Mouse (Mus musculus) embryonic facial prominence, embryonic 11.5 days (tissue): ENCODE results near the gene Map3k9. TPM values are rescaled to one million over a fixed set of nuclear protein-coding genes. Genes with fewer than 3 reads are reported as not detected.

ENCODE experiments used
- ATAC-seq: fragments of 200-750 bp; cut with Nextera tagmentation; replicated peaks from 2 replicates; pipeline ENCODE4 v1.8.0; 2017; ENCODE audit warnings: low read depth; ENCODE audit not compliant: insufficient number of reproducible peaks, low FRiP score, low TSS enrichment
- DNase-seq: peaks from one replicate; pipeline ENCODE4 v3.0.0-alpha.2; 2015; ENCODE audit warnings: low spot score
- H3K27ac ChIP-seq: fragments of 300-500 bp; sonication (generic); replicated peaks from 2 replicates; pipeline ENCODE4 v1.5.1; 2014; ENCODE audit warnings: mild to moderate bottlenecking, low read depth, low read length, control low read depth
- H3K27me3 ChIP-seq: fragments of 300-500 bp; sonication (generic); 2 replicates; pipeline ENCODE4 v1.6.1; 2014; ENCODE audit warnings: mild to moderate bottlenecking, low read length, moderate library complexity, mixed read lengths; ENCODE audit not compliant: control insufficient read depth, insufficient read depth
- H3K36me3 ChIP-seq: fragments of 300-500 bp; sonication (generic); replicated peaks from 2 replicates; pipeline ENCODE4 v1.6.1; 2014; ENCODE audit warnings: low read depth, mild to moderate bottlenecking, low read length, moderate library complexity, mixed read lengths; ENCODE audit not compliant: control insufficient read depth, insufficient read depth
- H3K4me1 ChIP-seq: fragments of 300-500 bp; sonication (generic); 2 replicates; pipeline ENCODE4 v1.6.1; 2014; ENCODE audit warnings: low read length, mixed read lengths; ENCODE audit not compliant: control insufficient read depth, insufficient read depth
- H3K4me2 ChIP-seq: fragments of 300-500 bp; sonication (generic); 2 replicates; pipeline ENCODE4 v1.6.1; 2014; ENCODE audit warnings: low read depth, mild to moderate bottlenecking, control low read depth, low read length, moderate library complexity
- H3K4me3 ChIP-seq: fragments of 300-500 bp; sonication (generic); 2 replicates; pipeline ENCODE4 v1.5.1; 2014; ENCODE audit warnings: low read depth, low read length, control low read depth
- H3K9ac ChIP-seq: fragments of 300-500 bp; sonication (generic); replicated peaks from 2 replicates; pipeline ENCODE4 v1.6.1; 2014; ENCODE audit warnings: mild to moderate bottlenecking, control low read depth, low read length
- H3K9me3 ChIP-seq: fragments of 300-500 bp; sonication (generic); replicated peaks from 2 replicates; pipeline ENCODE4 v1.6.1; 2016; ENCODE audit warnings: mild to moderate bottlenecking, low read length, inconsistent platforms, mixed read lengths; ENCODE audit not compliant: control insufficient read depth
- WGBS: fragments of 180-500 bp; shearing (Covaris S2); extraction: QIAGEN DNeasy Blood & Tissue Kit; methylation state at CpG from one replicate; pipeline ENCODE4 v1.1.7; 2014; 5-methylcytosine and 5-hydroxymethylcytosine counted together
- polyA plus RNA-seq: library from polyadenylated mRNA; unstranded; fragments of >200 nt; fragmentation: Nextera tagmentation; extraction: Ambion mirVana; gene quantifications from 2 replicates; pipeline ENCODE4 v1.2.1, GENCODE M21; 2014

Map3k9 gene
- 1.3 and 1.4 TPM in 2 replicates for polyA plus RNA-seq

DNA sequence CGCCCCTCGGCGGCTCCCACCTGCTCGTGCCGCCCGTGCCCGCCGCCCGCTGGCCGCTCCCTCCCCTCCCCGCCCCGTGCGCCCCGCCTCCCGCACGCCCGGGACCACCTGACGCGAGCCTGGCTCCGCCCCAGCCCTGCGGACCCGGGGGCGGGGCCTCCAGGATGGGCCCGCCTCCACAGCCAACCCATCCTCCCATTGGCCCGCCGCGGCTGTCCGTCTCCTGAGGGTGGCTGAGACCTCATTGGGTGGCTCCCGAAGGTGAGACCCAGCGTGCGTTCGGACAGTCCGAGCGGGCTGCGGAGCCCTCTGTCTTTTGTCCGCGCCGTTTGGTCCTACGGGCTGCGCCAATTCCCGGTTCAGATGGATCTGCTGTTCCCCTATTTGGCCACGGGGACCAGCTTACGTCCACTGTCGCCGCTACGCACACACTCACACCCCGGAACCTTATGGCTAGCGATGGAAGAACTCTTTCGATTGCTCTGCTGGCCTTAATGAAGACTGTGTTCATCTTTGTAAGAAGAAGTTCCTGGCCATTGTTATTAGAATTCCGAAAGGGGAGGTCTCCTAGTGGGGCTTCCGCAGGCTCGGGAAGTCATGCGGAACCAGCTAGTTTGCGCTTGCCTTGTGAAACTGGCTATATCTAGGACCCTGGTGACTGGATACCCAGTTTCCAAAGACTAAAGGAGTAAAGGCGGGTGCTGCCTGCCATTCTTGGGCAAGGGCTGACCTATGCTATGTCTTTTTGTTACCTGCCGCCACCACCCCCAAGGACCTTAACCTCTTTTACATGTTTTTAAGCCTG, at the start of gene Map3k9:
Gene Map3k9, minus strand, starts transcription at position 71 of the 805 bp plus-strand sequence.
- Histone ChIP-seq H3K9ac (peak within 1 kb of the TSS; percentile 71), H3K4me2 (peak within 1 kb of the TSS; percentile 90), H3K4me3 (peak within 1 kb of the TSS; percentile 63), H3K9me3 (no peaks in the 10 kb centered on the region), H3K36me3 (no peaks in the 10 kb centered on the region), H3K4me1 (no peaks in the 10 kb centered on the region; the same call in none of the 2 replicates), H3K27me3 (peaks cover 17% of the 10 kb centered on the region), H3K27ac (0 out of 2 replicates have a peak within 1 kb of the TSS, but pooled peaks have one; percentile 38)
- WGBS: under 1% methylated on average over 36 of the region's 56 CpGs
- DNase-seq (peak; percentile 96), ATAC-seq (peak; percentile 96)

DNA sequence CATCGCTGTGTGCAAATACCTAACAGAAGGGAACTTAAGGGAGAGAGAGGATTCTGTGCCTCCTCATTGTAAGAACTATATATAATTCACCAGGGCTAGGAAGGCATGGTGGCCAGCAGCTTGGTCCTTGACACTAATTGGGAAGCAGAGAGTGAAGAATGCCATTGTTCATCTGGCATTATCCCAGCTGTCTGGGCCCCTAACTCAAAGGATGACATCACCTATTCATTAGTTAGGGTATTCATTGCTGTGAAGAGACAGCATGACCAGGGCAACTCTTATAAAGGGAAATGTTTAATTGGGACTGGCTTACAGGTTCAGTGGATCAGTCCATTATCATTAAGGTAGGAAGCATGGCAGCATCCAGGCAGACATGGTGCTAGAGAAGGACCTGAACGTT, 47.4 kb upstream of the Map3k9 start:
- H3K27ac ChIP-seq: no peak overlapping the region
- 78% methylated on average over 2 of the region's 2 CpGs for WGBS
- H3K9me3 ChIP-seq: no peaks in the 10 kb centered on the region
- no peaks in the 10 kb centered on the region for H3K36me3 ChIP-seq
- no peak for ATAC-seq
- H3K4me3 ChIP-seq: no peak overlapping the region
- no peak overlapping the region for H3K4me2 ChIP-seq
- H3K4me1 ChIP-seq: no peaks in the 10 kb centered on the region
- no peak overlapping the region for H3K9ac ChIP-seq
- no peaks in the 10 kb centered on the region for H3K27me3 ChIP-seq
- no peak for DNase-seq

DNA sequence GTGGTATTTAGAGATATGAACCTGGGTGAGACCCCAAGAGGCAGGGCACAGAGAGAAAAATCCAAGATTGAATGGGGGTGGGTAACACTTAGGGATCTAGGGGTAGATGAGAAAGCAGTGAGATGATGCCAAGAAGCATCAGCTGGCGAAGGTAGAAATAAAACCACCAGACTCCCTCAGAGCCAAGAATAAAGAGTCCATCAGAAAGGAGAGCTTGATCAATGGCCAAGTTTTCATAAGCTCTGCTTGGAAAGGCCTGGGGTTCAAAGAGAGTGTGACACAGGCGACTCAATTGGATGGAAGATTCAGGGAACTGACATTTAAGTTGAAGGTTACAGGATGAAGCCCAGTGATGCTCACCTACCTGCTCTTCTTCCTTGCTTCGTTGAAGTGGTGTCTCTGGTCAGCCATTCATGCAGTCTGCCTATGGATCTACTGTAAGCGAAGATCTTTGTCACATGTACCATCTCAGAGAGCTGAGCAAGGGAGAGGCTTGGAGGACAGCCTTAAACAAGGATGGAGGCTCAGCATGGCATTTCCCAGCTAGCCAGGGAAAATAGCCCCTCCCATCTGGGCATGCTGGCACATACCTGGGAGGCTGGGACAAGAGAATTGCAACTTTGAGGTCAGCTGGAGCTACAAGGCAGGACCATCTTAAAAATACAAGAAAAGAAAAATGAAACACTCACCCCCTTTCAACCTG, 42.0 kb upstream of the Map3k9 start:
- ATAC-seq (no peak), DNase-seq (no peak)
- WGBS: 85% methylated on average over 4 of the region's 4 CpGs
- no peaks in the 10 kb centered on the region for H3K9me3 ChIP-seq
- no peaks in the 10 kb centered on the region for H3K36me3 ChIP-seq
- no peaks in the 10 kb centered on the region for H3K27me3 ChIP-seq
- H3K4me1 ChIP-seq: no peaks in the 10 kb centered on the region
- H3K4me3 ChIP-seq: no peak overlapping the region
- H3K4me2 ChIP-seq: no peak overlapping the region
- no peak overlapping the region for H3K27ac ChIP-seq
- H3K9ac ChIP-seq: no peak overlapping the region

DNA sequence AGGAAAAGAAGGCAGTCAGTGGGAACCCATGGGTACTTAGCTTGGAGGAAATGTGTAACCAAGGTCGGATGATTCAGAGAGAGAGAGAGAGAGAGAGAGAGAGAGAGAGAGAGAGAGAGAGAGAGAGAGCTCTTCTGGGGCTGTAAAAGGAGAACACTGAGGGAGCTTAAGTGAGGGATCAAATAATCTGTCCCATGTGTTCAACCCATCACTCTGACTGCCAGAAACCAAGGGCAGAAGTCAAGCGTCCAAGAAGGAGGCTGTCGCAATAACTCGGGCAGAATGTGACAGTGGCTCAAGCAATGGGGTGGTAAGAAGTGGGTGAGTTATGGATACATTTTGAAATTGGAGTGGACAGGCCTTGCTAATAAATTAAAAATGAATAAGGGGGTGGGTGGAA, 41.2 kb upstream of the Map3k9 start:
- Histone ChIP-seq H3K27ac (no peak overlapping the region), H3K4me2 (no peak overlapping the region), H3K4me3 (no peak overlapping the region), H3K9ac (no peak overlapping the region), H3K27me3 (no peaks in the 10 kb centered on the region), H3K36me3 (no peaks in the 10 kb centered on the region), H3K9me3 (no peaks in the 10 kb centered on the region), H3K4me1 (no peaks in the 10 kb centered on the region)
- DNase-seq (no peak), ATAC-seq (no peak)
- WGBS: 54% methylated on average over 4 of the region's 4 CpGs

DNA sequence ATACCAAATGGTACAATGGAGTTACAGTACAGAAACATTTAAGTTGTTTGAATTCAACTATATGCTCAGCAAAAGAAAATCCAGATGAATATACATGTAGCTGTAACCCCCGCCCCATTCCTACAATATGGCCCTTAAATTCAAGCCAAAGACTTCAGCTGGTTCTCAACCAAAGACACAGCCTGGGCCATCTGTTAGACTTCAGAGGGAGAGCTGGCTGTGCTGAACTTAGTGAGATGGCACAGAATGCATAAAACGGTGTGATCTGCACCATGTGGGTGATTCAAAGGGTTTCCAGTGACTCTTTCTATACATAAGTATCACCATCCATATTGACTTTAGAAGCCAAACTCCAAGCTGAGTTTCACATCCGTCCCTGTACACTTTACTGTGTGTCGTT, 39.7 kb upstream of the Map3k9 start:
- DNase-seq (no peak), ATAC-seq (no peak)
- 90% methylated on average over 4 of the region's 4 CpGs for WGBS
- Histone ChIP-seq H3K9ac (no peak overlapping the region), H3K4me2 (no peak overlapping the region), H3K36me3 (no peaks in the 10 kb centered on the region), H3K27ac (no peak overlapping the region), H3K4me3 (no peak overlapping the region), H3K27me3 (no peaks in the 10 kb centered on the region), H3K9me3 (no peaks in the 10 kb centered on the region), H3K4me1 (no peaks in the 10 kb centered on the region)

DNA sequence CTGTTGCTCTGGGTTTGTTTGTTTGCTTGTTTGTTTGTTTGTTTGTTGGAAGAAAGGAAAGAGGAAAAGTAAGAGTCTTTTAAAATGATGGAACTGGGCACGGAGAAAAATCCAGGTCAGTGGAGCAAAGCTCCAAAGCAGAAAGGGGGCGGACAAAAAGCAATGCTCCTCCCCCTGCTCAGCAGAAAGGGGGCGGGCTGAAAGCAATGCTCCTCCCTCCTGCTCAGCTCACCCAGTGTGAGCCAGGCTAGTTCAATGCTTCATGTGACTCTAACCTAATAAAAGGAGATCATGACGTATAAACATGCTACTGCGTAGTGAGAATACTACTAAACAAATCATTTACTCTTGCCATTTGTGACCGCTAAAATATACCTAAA, 36.1 kb upstream of the Map3k9 start:
- no peak for ATAC-seq
- H3K4me1 ChIP-seq: no peaks in the 10 kb centered on the region
- H3K4me2 ChIP-seq: peak overlapping the region; percentile 11; the same call in 1 of the 2 replicates
- no peaks in the 10 kb centered on the region for H3K27me3 ChIP-seq
- 0 out of 2 replicates have a peak overlapping the region, but pooled peaks have one; percentile 8 for H3K9ac ChIP-seq
- no peak overlapping the region for H3K27ac ChIP-seq
- DNase-seq: peak; percentile 54
- 46% methylated on average over 6 of the region's 6 CpGs for WGBS
- no peaks in the 10 kb centered on the region for H3K9me3 ChIP-seq
- H3K36me3 ChIP-seq: no peaks in the 10 kb centered on the region
- H3K4me3 ChIP-seq: no peak overlapping the region

DNA sequence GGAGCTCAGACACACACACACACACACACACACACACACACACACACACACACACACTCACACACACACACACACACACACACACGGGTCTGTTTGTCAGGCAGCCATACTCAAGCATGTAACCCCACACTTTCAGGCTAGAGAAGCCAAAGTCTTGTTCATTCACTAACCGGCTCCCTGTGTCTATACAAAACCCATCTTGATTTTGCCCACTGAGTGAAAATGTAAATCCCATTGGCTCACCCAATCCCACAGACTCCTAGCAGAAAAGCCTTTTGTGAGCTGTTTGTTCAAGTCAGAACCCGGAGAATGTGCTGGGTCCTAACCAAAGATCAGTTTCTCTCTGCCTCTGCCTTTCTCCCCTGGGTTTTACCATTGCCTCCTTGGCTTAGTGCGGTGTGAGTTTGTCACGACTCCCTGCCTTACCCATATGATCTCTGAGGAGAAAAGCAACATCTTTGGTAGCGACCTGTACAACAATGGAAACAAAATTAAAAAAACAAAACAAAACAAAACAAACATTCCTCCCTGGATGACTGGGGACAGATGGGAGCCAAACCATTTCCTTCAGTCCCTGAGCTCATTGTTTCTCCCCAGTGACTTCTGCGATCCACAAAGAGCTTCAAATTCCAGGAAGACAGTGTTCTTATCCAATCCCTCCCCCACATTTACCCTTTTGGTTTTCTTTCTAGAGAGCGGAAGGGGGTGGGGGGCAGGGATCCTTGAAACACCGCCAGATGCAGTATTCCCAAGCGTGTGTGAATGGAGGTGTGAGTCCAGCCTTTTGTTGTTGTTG, 35.6 kb upstream of the Map3k9 start:
- Histone ChIP-seq H3K4me2 (no peak overlapping the region; the same call in 1 of the 2 replicates), H3K27ac (no peak overlapping the region)
- DNase-seq: peak; percentile 57

More for the DNA sequence above, 35.6 kb upstream of the Map3k9 start:
- no peaks in the 10 kb centered on the region for H3K9me3 ChIP-seq
- H3K4me1 ChIP-seq: no peaks in the 10 kb centered on the region
- no peaks in the 10 kb centered on the region for H3K27me3 ChIP-seq
- H3K4me3 ChIP-seq: no peak overlapping the region
- H3K36me3 ChIP-seq: no peaks in the 10 kb centered on the region
- WGBS: 13% methylated on average over 10 of the region's 10 CpGs
- ATAC-seq: no peak
- 0 out of 2 replicates have a peak overlapping the region, but pooled peaks have one; percentile 8 for H3K9ac ChIP-seq
